Comparison of ENCODE assay signal across 30 mouse cellular contexts in the genomic region with DNA sequence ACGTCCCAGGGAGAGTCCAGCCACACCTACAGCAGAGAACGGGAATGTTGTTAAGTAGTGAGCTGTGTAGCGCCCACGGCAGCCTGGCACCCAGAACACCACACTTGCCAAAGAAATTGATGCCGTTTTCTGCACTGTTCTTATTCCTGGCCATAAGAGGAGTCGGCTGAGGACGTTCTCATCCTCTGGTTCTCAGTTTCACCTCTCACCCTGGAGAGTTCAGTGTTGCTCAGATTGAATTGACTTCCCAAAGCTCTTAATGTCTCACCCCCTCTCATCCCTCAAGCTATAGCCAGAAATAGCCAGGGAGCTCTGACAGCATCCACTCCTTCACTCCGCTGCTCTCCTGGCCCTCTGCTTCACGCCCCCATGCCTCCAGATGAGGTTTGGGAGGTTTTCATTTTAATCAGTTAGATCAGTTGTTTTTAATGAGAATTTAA.
A peak's percentile ranks its signal among the peaks of the same experiment; 100 is the strongest.
DNase-seq lines count a peak whose midpoint lies in the region; ATAC-seq and TF ChIP-seq lines count a peak whose summit lies in the region.
"Had no signal": no experiment of that assay in that cellular context is flagged by ENCODE, and none has a peak within 500 bp of the region (broad histone marks: within the 10 kb centered on the region; RNA-seq: fewer than 3 reads in every experiment).

No protein-coding gene starts in this region.

- ATAC-seq in frontal cortex, adult (ENCODE audit: low TSS enrichment), result peak; percentile 82
- ATAC-seq in midbrain, embryonic 11.5 days (ENCODE audit: low FRiP score), result no peak
- ATAC-seq in midbrain, embryonic 14.5 days (ENCODE audit: low FRiP score, low TSS enrichment), result no peak
- ATAC-seq: forebrain, embryonic 14.5 days; hindbrain, postnatal 0 days; intestine, postnatal 0 days; midbrain, embryonic 15.5 days had no signal

- WGBS in midbrain, embryonic 11.5 days, result 84% methylated on average over 9 of the region's 9 CpGs
- 81% methylated on average over 9 of the region's 9 CpGs for WGBS in midbrain, embryonic 14.5 days
- 83% methylated on average over 9 of the region's 9 CpGs for WGBS in cerebellum, adult 2 months

- TF ChIP-seq CTCF in layer of hippocampus, adult 2 months (conservative IDR thresholded peaks at IDR 0.05), result no peak
- no peak for TF ChIP-seq CTCF in cerebellum, adult 2 months (IDR thresholded peaks at IDR 0.05; ENCODE audit: borderline replicate concordance, insufficient read depth, low read depth, low read length)

- H3K36me3 ChIP-seq in midbrain, embryonic 11.5 days (ENCODE audit: control insufficient read depth, insufficient read depth, low read length), result no peaks in the 10 kb centered on the region
- no peaks in the 10 kb centered on the region for H3K36me3 ChIP-seq in midbrain, embryonic 14.5 days (ENCODE audit: control insufficient read depth, insufficient read depth, low read length)
- H3K36me3 ChIP-seq: G1E; heart, embryonic 15.5 days; hindbrain, embryonic 12.5 days; midbrain, embryonic 15.5 days; neural tube, embryonic 15.5 days had no signal

- no peaks in the 10 kb centered on the region for H3K9me3 ChIP-seq in midbrain, embryonic 11.5 days (ENCODE audit: control insufficient read depth, low read length)
- no peaks in the 10 kb centered on the region for H3K9me3 ChIP-seq in midbrain, embryonic 14.5 days (ENCODE audit: control insufficient read depth, low read length)
- H3K9me3 ChIP-seq: heart, embryonic 15.5 days; hindbrain, embryonic 12.5 days; midbrain, embryonic 15.5 days; neural tube, embryonic 15.5 days had no signal

- no peaks in the 10 kb centered on the region for H3K27me3 ChIP-seq in midbrain, embryonic 11.5 days (ENCODE audit: control insufficient read depth, insufficient read depth, low read length)
- no peaks in the 10 kb centered on the region for H3K27me3 ChIP-seq in midbrain, embryonic 14.5 days (ENCODE audit: control insufficient read depth, insufficient read depth, low read length)
- no peaks in the 10 kb centered on the region; the same call in 1 of the 2 replicates for H3K27me3 ChIP-seq in cerebellum, adult 2 months (ENCODE audit: control insufficient read depth, insufficient read depth, low read length)
- H3K27me3 ChIP-seq: heart, embryonic 15.5 days; hindbrain, embryonic 12.5 days; midbrain, embryonic 15.5 days; neural tube, embryonic 15.5 days had no signal

- no peak for DNase-seq in frontal cortex, postnatal 14 days (ENCODE audit: low spot score in 2 of 2)
- no peak for DNase-seq in layer of hippocampus, adult 2 months (ENCODE audit: low spot score in 2 of 2)
- no peak for DNase-seq in layer of hippocampus, postnatal 14 days (ENCODE audit: low spot score in 2 of 2)
- DNase-seq in midbrain, embryonic 11.5 days (ENCODE audit: low spot score, missing footprints), result peak; percentile 37
- DNase-seq in midbrain, embryonic 14.5 days, result no peak
- peak; percentile 38 to 84 for DNase-seq in left cerebral cortex, postnatal 25 days (ENCODE audit: low spot score in 2 of 2)
- DNase-seq in cerebellum, adult 2 months, result no peak
- DNase-seq: adrenal gland, adult 8-10 months; cerebellum, adult 9-10 months; cerebellum, postnatal 36 days; kidney, adult 9 months; kidney, postnatal 10 days; liver; lung, adult 2 months; lung, postnatal 10 days; retina, postnatal 1 day; spleen, adult 18-20 months; thymus, adult 18-20 months; thymus, postnatal 36 days had no signal

- peak overlapping the region; percentile 15; the same call in 1 of the 2 replicates for H3K27ac ChIP-seq in layer of hippocampus, adult 2 months
- no peak overlapping the region for H3K27ac ChIP-seq in midbrain, embryonic 11.5 days (ENCODE audit: low read depth, low read length)
- H3K27ac ChIP-seq in midbrain, embryonic 14.5 days (replicated peaks; ENCODE audit: low read depth, low read length), result no peak overlapping the region
- no peak overlapping the region for H3K27ac ChIP-seq in cerebellum, adult 2 months (ENCODE audit: insufficient read depth, low read length)
- H3K27ac ChIP-seq: heart, embryonic 15.5 days; hindbrain, embryonic 12.5 days; hindbrain, postnatal 0 days; liver, embryonic 14.5 days; macrophage; midbrain, embryonic 15.5 days; neural tube, embryonic 15.5 days had no signal

- peaks cover 25% of the 10 kb centered on the region for H3K4me1 ChIP-seq in midbrain, embryonic 11.5 days (ENCODE audit: control insufficient read depth, insufficient read depth, low read length)
- no peaks in the 10 kb centered on the region for H3K4me1 ChIP-seq in midbrain, embryonic 14.5 days (ENCODE audit: control insufficient read depth, insufficient read depth, low read length)
- no peaks in the 10 kb centered on the region; the same call in 1 of the 2 replicates for H3K4me1 ChIP-seq in cerebellum, adult 2 months (ENCODE audit: control insufficient read depth, insufficient read depth, low read length)

- no peak overlapping the region for H3K4me3 ChIP-seq in layer of hippocampus, adult 2 months
- no peak overlapping the region for H3K4me3 ChIP-seq in midbrain, embryonic 11.5 days (ENCODE audit: low read depth, low read length)
- H3K4me3 ChIP-seq in midbrain, embryonic 14.5 days (replicated peaks; ENCODE audit: low read depth, low read length), result no peak overlapping the region
- no peak overlapping the region for H3K4me3 ChIP-seq in cerebellum, adult 2 months (replicated peaks; ENCODE audit: insufficient read depth, low read depth, low read length)
- H3K4me3 ChIP-seq: heart, embryonic 15.5 days; hindbrain, embryonic 12.5 days; midbrain, embryonic 15.5 days; neural tube, embryonic 15.5 days had no signal

- intact Hi-C loops in left cerebral cortex, postnatal 25 days (cut with DNase I), result no loop called here

- no peak overlapping the region for H3K9ac ChIP-seq in midbrain, embryonic 11.5 days (ENCODE audit: low read length)
- no peak overlapping the region for H3K9ac ChIP-seq in midbrain, embryonic 14.5 days (replicated peaks; ENCODE audit: low read length)
- H3K9ac ChIP-seq: heart, embryonic 15.5 days; hindbrain, embryonic 12.5 days; liver, embryonic 14.5 days; midbrain, embryonic 15.5 days; neural tube, embryonic 15.5 days had no signal

- H3K4me2 ChIP-seq in midbrain, embryonic 11.5 days, result no peak overlapping the region
- no peak overlapping the region for H3K4me2 ChIP-seq in midbrain, embryonic 14.5 days (ENCODE audit: low read length)
- H3K4me2 ChIP-seq: heart, embryonic 15.5 days; hindbrain, embryonic 12.5 days; midbrain, embryonic 15.5 days; neural tube, embryonic 15.5 days had no signal

- no peak for TF ChIP-seq POLR2A in cerebellum, adult 2 months (IDR thresholded peaks at IDR 0.05; ENCODE audit: borderline replicate concordance, insufficient read depth, low read length)

Comparison
In these comparisons a context has a peak if more than half of its experiments do, and no peak if none do; other contexts are left out.
1. DNase-seq: peak in midbrain, embryonic 11.5 days (single experiment) and left cerebral cortex, postnatal 25 days (2 of 2); none in frontal cortex, postnatal 14 days (0 of 2), layer of hippocampus, adult 2 months (0 of 2), layer of hippocampus, postnatal 14 days (0 of 2), midbrain, embryonic 14.5 days (single experiment) and cerebellum, adult 2 months (0 of 2).